Mouse (Mus musculus) embryonic facial prominence, embryonic 12.5 days (tissue): ENCODE data around the gene C8b. TPM values are rescaled to one million over a fixed set of nuclear protein-coding genes. Genes with fewer than 3 reads are reported as not detected.
A peak's percentile ranks its signal among the peaks of the same experiment; 100 is the strongest.

ENCODE experiments used
- ATAC-seq: fragments of 200-750 bp; cut with Nextera tagmentation; 2 replicates; pipeline ENCODE4 v1.8.0; 2017; ENCODE audit not compliant: insufficient number of reproducible peaks, insufficient read depth, low FRiP score, low TSS enrichment
- H3K27ac ChIP-seq: fragments of 300-500 bp; sonication (generic); 2 replicates; pipeline ENCODE4 v1.5.1; 2016; ENCODE audit warnings: mild to moderate bottlenecking
- H3K27me3 ChIP-seq: fragments of 300-500 bp; sonication (generic); 2 replicates; pipeline ENCODE4 v1.6.1; 2016; ENCODE audit warnings: mild to moderate bottlenecking, moderate library complexity
- H3K36me3 ChIP-seq: fragments of 300-500 bp; sonication (generic); 2 replicates; pipeline ENCODE4 v1.6.1; 2016; ENCODE audit warnings: mild to moderate bottlenecking
- H3K4me1 ChIP-seq: fragments of 300-500 bp; sonication (generic); 2 replicates; pipeline ENCODE4 v1.6.1; 2016
- H3K4me2 ChIP-seq: fragments of 300-500 bp; sonication (generic); replicated peaks from 2 replicates; pipeline ENCODE4 v1.6.1; 2016; ENCODE audit warnings: mild to moderate bottlenecking, moderate library complexity
- H3K4me3 ChIP-seq: fragments of 300-500 bp; sonication (generic); 2 replicates; pipeline ENCODE4 v1.5.1; 2016; ENCODE audit warnings: mild to moderate bottlenecking
- H3K9ac ChIP-seq: fragments of 300-500 bp; sonication (generic); 2 replicates; pipeline ENCODE4 v1.6.1; 2016; ENCODE audit warnings: mild to moderate bottlenecking, moderate library complexity
- H3K9me3 ChIP-seq: fragments of 300-500 bp; sonication (generic); 2 replicates; pipeline ENCODE4 v1.6.1; 2016; ENCODE audit warnings: mild to moderate bottlenecking, moderate library complexity
- WGBS: fragments of 180-500 bp; shearing (Covaris S2); methylation state at CpG from one replicate; pipeline ENCODE4 v1.1.7; 2016; 5-methylcytosine and 5-hydroxymethylcytosine counted together
- polyA plus RNA-seq: library from polyadenylated mRNA; unstranded; fragments of >200 nt; fragmentation: Nextera tagmentation; extraction: Ambion mirVana; gene quantifications from 2 replicates; pipeline ENCODE4 v1.2.1, GENCODE M21; 2016

Gene C8b
- 0.15 TPM in 1 of 2 replicates, not detected in the other for polyA plus RNA-seq

DNA sequence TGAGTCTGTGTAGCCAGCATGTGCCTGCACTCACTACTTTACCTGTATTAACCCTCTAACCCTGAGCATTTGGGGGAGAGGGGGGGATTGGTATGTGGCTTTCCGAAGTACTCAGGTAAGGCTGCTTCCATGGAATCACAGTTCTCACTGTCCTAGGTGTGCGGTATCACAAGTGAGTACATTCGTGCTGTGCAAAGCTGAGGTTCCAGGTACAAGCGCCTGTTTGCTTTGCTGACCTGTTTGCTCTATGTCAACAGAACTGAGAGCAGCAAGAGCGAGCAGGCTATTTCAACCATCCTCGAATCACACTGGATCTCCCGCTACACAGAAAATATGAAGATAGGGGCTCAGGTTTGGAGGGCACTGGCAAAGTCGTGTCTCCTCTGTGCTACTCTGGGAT is at the start of gene C8b:
C8b (plus strand) TSS at position 253 of the 400 bp plus-strand sequence.
- WGBS: 88% methylated on average over 8 of the region's 8 CpGs
- H3K27me3 ChIP-seq: no peaks in the 10 kb centered on the region
- peaks cover 3% of the 10 kb centered on the region; the same call in 1 of the 2 replicates for H3K4me1 ChIP-seq
- H3K9ac ChIP-seq: no peak within 1 kb of the TSS
- H3K36me3 ChIP-seq: no peaks in the 10 kb centered on the region
- no peak within 1 kb of the TSS for H3K4me2 ChIP-seq
- ATAC-seq: no peak
- no peak within 1 kb of the TSS for H3K27ac ChIP-seq
- H3K4me3 ChIP-seq: no peak within 1 kb of the TSS
- no peaks in the 10 kb centered on the region for H3K9me3 ChIP-seq

DNA sequence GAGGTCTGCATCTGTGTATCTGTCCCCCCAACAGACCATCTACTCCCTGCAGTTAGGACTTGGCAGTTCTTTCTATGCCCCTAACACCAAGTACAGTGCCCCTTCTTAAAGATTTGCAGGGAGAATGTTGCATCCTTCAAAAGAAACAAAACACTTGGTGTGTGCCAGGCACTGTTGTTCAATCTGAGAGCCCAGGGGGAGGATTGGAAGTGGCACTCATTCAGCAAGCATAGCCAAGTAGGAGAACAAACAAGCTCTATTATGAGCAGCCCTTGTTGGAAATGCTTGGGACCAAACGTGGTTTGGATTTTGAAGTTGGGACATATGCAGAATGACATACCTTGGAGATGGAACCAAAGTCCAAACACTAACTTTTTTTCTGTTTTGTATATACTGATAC is 49.6 kb upstream of the C8b start:
- Histone ChIP-seq H3K4me1 (peaks cover 11% of the 10 kb centered on the region), H3K36me3 (no peaks in the 10 kb centered on the region), H3K9me3 (no peaks in the 10 kb centered on the region), H3K27ac (no peak overlapping the region), H3K4me2 (no peak overlapping the region), H3K4me3 (no peak overlapping the region), H3K9ac (no peak overlapping the region), H3K27me3 (no peaks in the 10 kb centered on the region)
- WGBS: 83% methylated on average over 1 of the region's 1 CpGs
- ATAC-seq: no peak

DNA sequence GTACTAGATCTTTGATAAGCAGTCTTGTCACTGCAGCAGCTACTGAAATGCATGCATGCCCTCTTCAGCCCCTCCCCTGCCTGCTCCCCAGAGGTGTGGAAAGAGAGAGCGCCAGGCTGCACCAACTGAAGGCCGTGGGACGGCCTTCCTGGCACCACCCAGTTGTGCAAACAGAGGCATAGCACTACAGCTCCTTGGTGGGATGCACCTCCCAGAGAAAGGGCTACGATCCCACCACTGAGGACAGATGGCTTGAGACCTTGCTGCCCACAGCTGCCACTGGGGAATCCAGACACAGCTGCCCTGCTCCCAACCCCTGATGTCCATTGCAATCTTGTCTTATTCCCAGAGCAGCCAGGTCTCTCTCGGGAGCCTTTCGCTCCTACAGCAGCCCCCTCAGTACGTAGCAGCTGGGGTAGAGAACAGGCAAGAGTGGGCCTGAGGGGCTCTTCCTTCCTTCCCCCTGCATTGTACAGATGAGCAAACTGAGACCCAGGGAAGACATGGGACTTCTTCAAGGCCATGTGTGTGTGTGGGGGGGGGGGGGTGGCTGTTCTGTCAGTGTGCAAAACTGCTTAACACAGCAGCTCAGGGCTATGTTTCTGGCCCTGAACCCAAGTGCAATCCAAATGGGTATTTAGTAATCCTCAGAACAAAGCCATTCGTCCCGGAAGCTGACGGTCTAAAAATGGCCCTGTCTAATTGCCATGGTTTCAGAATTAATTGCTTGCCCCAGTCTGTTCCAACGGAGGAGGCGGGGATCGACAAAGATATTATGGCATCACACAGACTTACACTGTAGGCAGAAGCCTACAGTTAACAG is 46.9 kb upstream of the C8b start:
- Histone ChIP-seq H3K9ac (no peak overlapping the region), H3K27me3 (no peaks in the 10 kb centered on the region), H3K4me1 (peaks cover 19% of the 10 kb centered on the region), H3K4me2 (no peak overlapping the region), H3K9me3 (no peaks in the 10 kb centered on the region), H3K27ac (no peak overlapping the region), H3K4me3 (no peak overlapping the region), H3K36me3 (no peaks in the 10 kb centered on the region)
- ATAC-seq: 0 out of 2 replicates have a peak, but pooled peaks have one; percentile 48
- 61% methylated on average over 13 of the region's 13 CpGs for WGBS

DNA sequence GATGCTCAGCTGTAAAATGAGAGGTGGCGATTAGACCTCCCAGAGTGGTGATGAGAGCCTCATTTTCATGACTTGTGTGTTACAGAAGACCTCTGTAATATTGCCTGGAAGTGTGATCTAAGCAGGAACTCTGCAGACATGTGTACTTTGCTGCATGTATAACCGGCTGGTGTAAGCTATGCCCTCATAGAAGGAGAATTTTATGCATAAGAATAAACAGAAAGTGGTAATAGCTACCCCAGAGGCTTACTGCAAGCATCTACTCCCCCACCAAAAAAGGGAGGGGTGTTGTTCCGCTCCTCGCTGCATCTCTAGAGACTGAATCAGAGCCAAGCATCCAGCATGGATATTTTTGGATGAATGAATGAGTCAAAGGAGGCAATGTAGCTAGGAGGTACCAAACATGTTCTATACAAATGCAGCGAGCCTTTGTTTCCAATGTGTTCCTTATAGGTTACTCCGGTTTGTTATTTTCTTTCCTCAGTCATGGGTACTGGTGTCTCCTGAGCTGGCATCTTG is 42.5 kb upstream of the C8b start:
- H3K4me2 ChIP-seq: peak overlapping the region; percentile 19; the same call in 1 of the 2 replicates
- H3K9ac ChIP-seq: no peak overlapping the region
- H3K27me3 ChIP-seq: no peaks in the 10 kb centered on the region
- no peak for ATAC-seq
- H3K27ac ChIP-seq: peak overlapping the region; percentile 56; the same call in 1 of the 2 replicates
- H3K36me3 ChIP-seq: no peaks in the 10 kb centered on the region
- H3K4me1 ChIP-seq: peaks cover 22% of the 10 kb centered on the region
- no peak overlapping the region for H3K4me3 ChIP-seq
- 75% methylated on average over 6 of the region's 6 CpGs for WGBS
- H3K9me3 ChIP-seq: no peaks in the 10 kb centered on the region

DNA sequence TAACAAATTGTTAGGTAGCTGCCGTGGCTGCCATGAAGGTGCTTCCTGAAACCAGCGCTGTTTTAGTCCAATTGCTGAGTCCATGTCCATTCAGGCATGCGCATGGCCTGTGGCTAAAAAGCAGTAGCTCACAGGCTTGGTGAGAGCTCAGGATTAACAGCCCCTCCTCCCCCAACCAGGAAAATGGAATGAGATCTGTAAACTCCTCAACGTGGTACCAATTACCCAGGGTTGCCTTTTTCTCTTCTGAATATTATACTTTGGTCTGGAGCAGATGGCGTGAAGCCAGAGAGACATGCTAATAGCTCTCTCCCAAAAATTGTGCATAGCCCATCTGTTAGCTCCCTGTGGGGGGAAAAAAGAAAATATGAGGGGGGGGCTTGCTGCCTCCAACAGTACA is 41.9 kb upstream of the C8b start:
- no peak overlapping the region for H3K9ac ChIP-seq
- no peaks in the 10 kb centered on the region for H3K36me3 ChIP-seq
- H3K27ac ChIP-seq: peak overlapping the region; percentile 56; the same call in 1 of the 2 replicates
- ATAC-seq: peak; percentile 11; the same call in 1 of the 2 replicates
- H3K4me1 ChIP-seq: peaks cover 18% of the 10 kb centered on the region
- WGBS: 29% methylated on average over 5 of the region's 5 CpGs
- no peak overlapping the region for H3K4me3 ChIP-seq
- no peaks in the 10 kb centered on the region for H3K27me3 ChIP-seq
- no peaks in the 10 kb centered on the region for H3K9me3 ChIP-seq
- peak overlapping the region; percentile 19; the same call in 1 of the 2 replicates for H3K4me2 ChIP-seq

DNA sequence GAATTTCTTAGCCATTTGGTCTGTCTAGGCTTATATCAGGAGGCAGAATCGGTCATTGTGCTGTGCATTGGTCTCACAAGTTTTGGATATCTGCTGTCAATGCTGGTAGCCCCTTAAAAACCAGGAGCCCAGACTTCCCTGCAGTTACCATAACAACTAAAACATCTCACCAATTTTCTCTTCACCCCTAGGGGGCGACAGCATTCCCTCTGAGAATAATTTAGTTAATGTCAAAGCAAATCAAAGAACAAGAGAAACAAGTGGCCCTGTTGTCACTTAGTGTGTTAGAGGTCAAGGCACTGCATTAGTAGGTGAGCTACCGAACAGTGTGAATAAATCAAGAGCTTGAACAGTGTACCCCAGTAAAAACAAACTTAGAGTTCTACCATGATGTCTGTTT is 40.4 kb upstream of the C8b start:
- Histone ChIP-seq H3K27me3 (no peaks in the 10 kb centered on the region), H3K36me3 (no peaks in the 10 kb centered on the region), H3K9ac (no peak overlapping the region), H3K4me3 (no peak overlapping the region), H3K9me3 (no peaks in the 10 kb centered on the region), H3K4me1 (peaks cover 14% of the 10 kb centered on the region), H3K27ac (no peak overlapping the region), H3K4me2 (no peak overlapping the region)
- 52% methylated on average over 3 of the region's 3 CpGs for WGBS
- ATAC-seq: no peak

DNA sequence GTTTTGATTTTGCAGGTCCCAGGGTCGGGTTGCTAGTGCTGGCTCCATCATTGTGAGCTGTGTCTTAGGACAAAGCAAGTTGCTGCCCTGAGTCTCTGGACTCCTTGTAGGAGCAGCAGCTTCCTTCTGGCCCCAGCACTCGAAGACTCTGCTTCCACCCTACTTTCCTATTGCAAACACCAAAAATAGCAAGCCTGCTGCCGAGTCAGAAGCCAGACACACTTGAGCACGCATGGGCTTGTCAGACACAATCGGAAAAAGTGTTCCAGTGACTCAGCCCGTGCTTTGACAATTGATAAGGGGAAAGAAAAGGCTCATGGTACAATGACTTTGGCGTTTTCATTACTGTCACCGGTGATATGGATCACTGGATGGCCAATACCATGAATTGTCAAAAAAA is 36.9 kb upstream of the C8b start:
- Histone ChIP-seq H3K4me1 (peaks cover 3% of the 10 kb centered on the region), H3K4me2 (no peak overlapping the region), H3K9ac (no peak overlapping the region), H3K9me3 (no peaks in the 10 kb centered on the region), H3K4me3 (no peak overlapping the region), H3K36me3 (no peaks in the 10 kb centered on the region), H3K27me3 (no peaks in the 10 kb centered on the region), H3K27ac (no peak overlapping the region)
- WGBS: 78% methylated on average over 8 of the region's 8 CpGs
- no peak for ATAC-seq

DNA sequence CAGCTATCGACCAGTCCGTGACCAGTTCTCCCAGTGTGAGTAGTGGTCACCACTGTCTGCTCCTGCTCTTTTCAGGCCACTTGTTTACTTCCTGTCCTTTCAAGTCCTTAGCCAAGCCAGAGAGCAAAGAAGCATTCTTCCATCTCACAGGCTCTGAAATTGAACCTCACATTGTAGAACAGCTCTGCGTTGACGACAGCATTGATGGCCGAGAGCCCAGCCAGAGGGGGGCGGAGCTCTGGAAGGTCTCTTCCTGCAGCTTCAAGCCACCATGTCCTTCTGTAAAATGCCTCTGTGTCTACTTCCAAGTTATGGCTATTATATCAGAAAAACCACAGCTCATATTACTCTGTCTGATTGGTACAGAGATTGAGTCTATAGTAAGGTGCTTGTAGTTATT is 19.6 kb upstream of the C8b start:
- Histone ChIP-seq H3K9me3 (no peaks in the 10 kb centered on the region), H3K4me3 (no peak overlapping the region), H3K4me1 (peaks cover 5% of the 10 kb centered on the region; the same call in 1 of the 2 replicates), H3K9ac (no peak overlapping the region), H3K27me3 (no peaks in the 10 kb centered on the region), H3K36me3 (no peaks in the 10 kb centered on the region), H3K27ac (no peak overlapping the region), H3K4me2 (no peak overlapping the region)
- 71% methylated on average over 6 of the region's 6 CpGs for WGBS
- ATAC-seq: no peak

DNA sequence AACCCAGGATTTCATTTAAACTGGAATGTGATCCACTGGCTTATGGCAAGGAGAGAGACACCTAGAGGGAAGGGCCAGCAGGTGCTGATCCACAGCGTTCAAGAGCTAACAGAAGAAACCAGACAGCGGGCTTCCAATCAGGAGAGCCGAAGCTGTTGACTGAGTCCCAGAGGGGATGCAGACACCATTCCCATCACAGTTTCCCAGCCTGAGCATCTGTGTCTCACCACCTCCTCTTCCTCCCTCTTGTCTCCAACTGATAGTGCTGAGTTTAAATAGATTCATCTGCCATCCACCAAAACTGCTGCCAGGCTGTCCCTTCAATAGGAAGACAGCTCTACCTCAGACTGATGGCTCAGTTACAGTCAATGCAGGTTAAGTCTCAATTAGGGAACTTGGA is 12.0 kb upstream of the C8b start:
- no peak overlapping the region for H3K4me3 ChIP-seq
- no peaks in the 10 kb centered on the region for H3K36me3 ChIP-seq
- WGBS: 73% methylated on average over 3 of the region's 3 CpGs
- H3K9ac ChIP-seq: no peak overlapping the region
- H3K9me3 ChIP-seq: no peaks in the 10 kb centered on the region
- ATAC-seq: no peak
- H3K27me3 ChIP-seq: peaks cover 3% of the 10 kb centered on the region; the same call in 1 of the 2 replicates
- H3K4me2 ChIP-seq: no peak overlapping the region
- H3K27ac ChIP-seq: no peak overlapping the region
- H3K4me1 ChIP-seq: no peaks in the 10 kb centered on the region

DNA sequence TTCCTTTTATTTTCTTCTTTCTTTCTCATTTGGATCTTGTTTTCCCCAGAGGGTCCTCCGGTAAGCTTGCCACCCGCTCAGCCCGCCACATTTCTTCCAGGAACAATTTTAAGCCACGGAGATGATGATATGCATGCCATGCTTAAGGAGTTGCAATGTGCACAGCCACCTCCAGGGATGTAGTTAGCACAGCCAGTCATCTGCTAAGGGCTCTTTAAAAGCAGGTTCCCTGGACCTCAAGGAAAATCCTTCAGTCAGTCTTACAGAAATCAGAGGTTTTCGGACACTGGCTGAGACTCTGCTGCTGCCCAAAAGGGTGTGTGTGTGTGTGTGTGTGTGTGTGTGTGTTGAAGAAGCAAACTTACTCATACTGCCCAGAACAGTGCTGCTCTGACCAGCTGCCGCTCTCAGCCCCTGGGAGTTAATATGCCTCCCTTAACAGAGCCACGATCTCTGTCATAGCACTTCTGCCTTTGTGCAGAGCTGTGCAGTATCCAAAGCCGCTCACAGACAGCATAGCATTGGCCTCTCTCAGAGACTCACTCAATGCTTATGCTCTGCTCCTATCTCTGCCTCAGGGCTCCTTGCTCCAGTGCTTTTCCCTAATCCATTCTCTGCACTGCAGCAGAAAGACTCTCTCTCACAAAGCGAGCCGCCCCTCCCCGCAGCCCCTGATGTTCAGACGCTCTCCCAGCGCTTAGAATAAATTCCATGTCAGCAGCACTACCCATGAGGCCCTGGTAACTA is 5.1 kb upstream of the C8b start:
- H3K27me3 ChIP-seq: no peaks in the 10 kb centered on the region
- H3K4me2 ChIP-seq: no peak overlapping the region
- no peaks in the 10 kb centered on the region for H3K36me3 ChIP-seq
- H3K27ac ChIP-seq: no peak overlapping the region
- WGBS: 44% methylated on average over 13 of the region's 13 CpGs
- H3K4me3 ChIP-seq: no peak overlapping the region
- peaks cover 6% of the 10 kb centered on the region; the same call in 1 of the 2 replicates for H3K4me1 ChIP-seq
- H3K9ac ChIP-seq: no peak overlapping the region
- no peaks in the 10 kb centered on the region for H3K9me3 ChIP-seq
- ATAC-seq: 0 out of 2 replicates have a peak, but pooled peaks have one; percentile 64

DNA sequence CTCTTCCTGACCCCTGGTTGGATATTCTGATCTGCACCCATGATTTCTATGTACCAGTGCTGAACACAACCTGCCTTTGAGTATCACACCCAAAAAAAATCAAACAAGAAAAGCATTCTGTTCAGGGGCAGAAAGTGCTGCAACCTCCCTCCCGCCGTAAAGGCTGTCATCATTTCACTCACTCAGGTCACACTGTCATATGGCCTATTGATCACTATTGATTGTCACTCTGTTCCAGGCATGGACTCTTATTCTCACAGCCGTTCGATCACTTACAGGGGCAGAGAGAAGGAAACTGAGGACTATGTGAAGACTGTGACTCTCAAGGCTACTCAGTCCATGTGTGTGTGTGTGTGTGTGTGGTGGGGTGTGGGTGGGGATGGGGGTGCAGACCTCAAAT is 2.1 kb downstream of the C8b start:
- 85% methylated on average over 4 of the region's 4 CpGs for WGBS
- Histone ChIP-seq H3K9me3 (no peaks in the 10 kb centered on the region), H3K27ac (no peak overlapping the region), H3K27me3 (no peaks in the 10 kb centered on the region), H3K9ac (no peak overlapping the region), H3K4me2 (no peak overlapping the region), H3K4me1 (no peaks in the 10 kb centered on the region), H3K36me3 (no peaks in the 10 kb centered on the region), H3K4me3 (no peak overlapping the region)
- ATAC-seq: no peak
